Mouse (Mus musculus) heart, postnatal 0 days (tissue): ENCODE results near the gene Tmem203. TPM values are rescaled to one million over a fixed set of nuclear protein-coding genes. Genes with fewer than 3 reads are reported as not detected.

Experiments
- ATAC-seq: fragments of 200-750 bp; cut with Nextera tagmentation; 2 replicates; pipeline ENCODE4 v1.8.0; 2017; ENCODE audit warnings: low read depth, moderate number of reproducible peaks, moderate library complexity; ENCODE audit not compliant: insufficient read depth
- DNase-seq: peaks from one replicate; pipeline ENCODE4 v3.0.0-alpha.2; 2016; ENCODE audit warnings: low spot score
- H3K27ac ChIP-seq: fragments of 300-500 bp; sonication (generic); 2 replicates; pipeline ENCODE4 v1.5.1; 2014; ENCODE audit warnings: low read depth, mild to moderate bottlenecking
- H3K27me3 ChIP-seq: fragments of 300-500 bp; sonication (generic); 2 replicates; pipeline ENCODE4 v1.6.1; 2014; ENCODE audit warnings: low read length, mixed read lengths; ENCODE audit not compliant: control insufficient read depth, insufficient read depth
- H3K36me3 ChIP-seq: fragments of 300-500 bp; sonication (generic); replicated peaks from 2 replicates; pipeline ENCODE4 v1.6.1; 2014; ENCODE audit warnings: low read length, mixed read lengths; ENCODE audit not compliant: control insufficient read depth, insufficient read depth
- H3K4me1 ChIP-seq: fragments of 300-500 bp; sonication (generic); 2 replicates; pipeline ENCODE4 v1.6.1; 2014; ENCODE audit warnings: antibody characterized with exemption; ENCODE audit not compliant: control insufficient read depth, insufficient read depth
- H3K4me2 ChIP-seq: fragments of 300-500 bp; sonication (generic); 2 replicates; pipeline ENCODE4 v1.6.1; 2014; ENCODE audit warnings: low read depth, mild to moderate bottlenecking, low read length, moderate library complexity
- H3K4me3 ChIP-seq: fragments of 300-500 bp; sonication (generic); 2 replicates; pipeline ENCODE4 v1.5.1; 2014; ENCODE audit warnings: low read depth, low read length
- H3K9ac ChIP-seq: fragments of 300-500 bp; sonication (generic); replicated peaks from 2 replicates; pipeline ENCODE4 v1.6.1; 2014; ENCODE audit warnings: low read depth, low read length, mixed read lengths
- H3K9me3 ChIP-seq: fragments of 300-500 bp; sonication (generic); replicated peaks from 2 replicates; pipeline ENCODE4 v1.6.1; 2016; ENCODE audit warnings: low read length; ENCODE audit not compliant: control insufficient read depth
- CTCF ChIP-seq: IDR thresholded peaks from 2 replicates; pipeline ENCODE4 v1.5.1; 2016; ENCODE audit warnings: antibody characterized with exemption, control low read depth, low read depth
- EP300 ChIP-seq: IDR thresholded peaks from 2 replicates; pipeline ENCODE4 v1.6.1; 2016; ENCODE audit warnings: antibody characterized with exemption, low read depth
- WGBS: fragments of 180-500 bp; shearing (Covaris S2); extraction: QIAGEN DNeasy Blood & Tissue Kit; methylation state at CpG from one replicate; pipeline ENCODE4 v1.1.7; 2014; 5-methylcytosine and 5-hydroxymethylcytosine counted together
- polyA plus RNA-seq: library from polyadenylated mRNA; unstranded; fragments of >200 nt; fragmentation: Nextera tagmentation; extraction: Ambion mirVana; gene quantifications from 2 replicates; pipeline ENCODE4 v1.2.1, GENCODE M21; 2015
- total RNA-seq: library from RNA; depleted of rRNA; stranded (reverse); fragments of >200 nt; gene quantifications from 2 replicates; pipeline ENCODE4 v1.2.3, GENCODE M21; 2014; ENCODE audit warnings: low replicate concordance

The Tmem203 gene
- total and polyA plus RNA-seq, 2 experiments from 2014 or later = 25.6 to 42.0 TPM

- peaks cover 63% of the 10 kb centered on the region for H3K27me3 ChIP-seq
- ATAC-seq = no peak
- H3K9ac ChIP-seq = no peak overlapping the region
- no peak for DNase-seq
- peak overlapping the region; percentile 29 for H3K4me3 ChIP-seq
- H3K9me3 ChIP-seq = no peaks in the 10 kb centered on the region
- peaks cover 9% of the 10 kb centered on the region for H3K36me3 ChIP-seq
- H3K4me2 ChIP-seq = peak overlapping the region; percentile 52
- no peak overlapping the region for H3K27ac ChIP-seq
- TF ChIP-seq EP300 (no peak), CTCF (no peak)
- peaks cover 18% of the 10 kb centered on the region for H3K4me1 ChIP-seq
- WGBS = 3% methylated on average over 54 of the region's 54 CpGs
Observed at GRCm38 (mm10) chr2:25290101-25290815, 35.0 kb downstream of the Tmem203 start.

- H3K9me3 ChIP-seq = no peaks in the 10 kb centered on the region
- H3K9ac ChIP-seq = no peak overlapping the region
- H3K4me3 ChIP-seq = peak overlapping the region; percentile 29
- DNase-seq (no peak), ATAC-seq (no peak)
- H3K4me2 ChIP-seq = peak overlapping the region; percentile 52
- TF ChIP-seq CTCF (no peak), EP300 (no peak)
- H3K27ac ChIP-seq = no peak overlapping the region
- H3K4me1 ChIP-seq = peaks cover 18% of the 10 kb centered on the region
- H3K36me3 ChIP-seq = peaks cover 3% of the 10 kb centered on the region; the same call in 1 of the 2 replicates
- peaks cover 68% of the 10 kb centered on the region for H3K27me3 ChIP-seq
- WGBS = under 1% methylated on average over 18 of the region's 18 CpGs
Observed at GRCm38 (mm10) chr2:25290816-25291130, 35.5 kb downstream of the Tmem203 start.

GRCm38 (mm10) chr2:25291184-25292053 is 36.2 kb downstream of the Tmem203 start:
- Histone ChIP-seq H3K36me3 (no peaks in the 10 kb centered on the region), H3K4me2 (peak overlapping the region; percentile 57), H3K27ac (no peak overlapping the region), H3K4me1 (peaks cover 18% of the 10 kb centered on the region), H3K9ac (no peak overlapping the region), H3K27me3 (peaks cover 73% of the 10 kb centered on the region), H3K4me3 (peak overlapping the region; percentile 43), H3K9me3 (no peaks in the 10 kb centered on the region)
- WGBS = 6% methylated on average over 32 of the region's 32 CpGs
- DNase-seq = no peak
- peak; percentile 8; the same call in 1 of the 2 replicates for ATAC-seq
- TF ChIP-seq CTCF (no peak), EP300 (no peak)

GRCm38 (mm10) chr2:25292054-25292544 is 36.9 kb downstream of the Tmem203 start:
- Histone ChIP-seq H3K4me2 (peak overlapping the region; percentile 57), H3K4me1 (peaks cover 18% of the 10 kb centered on the region), H3K9me3 (no peaks in the 10 kb centered on the region), H3K9ac (no peak overlapping the region), H3K27me3 (peaks cover 73% of the 10 kb centered on the region), H3K27ac (no peak overlapping the region), H3K4me3 (peak overlapping the region; percentile 43), H3K36me3 (no peaks in the 10 kb centered on the region)
- TF ChIP-seq EP300 (no peak), CTCF (no peak)
- 5% methylated on average over 43 of the region's 43 CpGs for WGBS
- no peak for DNase-seq
- ATAC-seq = peak; percentile 34

GRCm38 (mm10) chr2:25292856-25293255 is 37.6 kb downstream of the Tmem203 start:
- H3K4me3 ChIP-seq = no peak overlapping the region; the same call in 1 of the 2 replicates
- 0% methylated on average over 1 of the region's 1 CpGs for WGBS
- no peak overlapping the region for H3K27ac ChIP-seq
- ATAC-seq (peak; percentile 38; the same call in 1 of the 2 replicates), DNase-seq (peak; percentile 55)
- peak overlapping the region; percentile 57 for H3K4me2 ChIP-seq
- TF ChIP-seq CTCF = peak; percentile 88
- no peak for TF ChIP-seq EP300
- H3K27me3 ChIP-seq = peaks cover 79% of the 10 kb centered on the region
- no peaks in the 10 kb centered on the region for H3K36me3 ChIP-seq
- no peaks in the 10 kb centered on the region for H3K9me3 ChIP-seq
- H3K4me1 ChIP-seq = peaks cover 18% of the 10 kb centered on the region
- no peak overlapping the region for H3K9ac ChIP-seq
